Mouse (Mus musculus): ENCODE results near the gene Map4k4. TPM values are rescaled to one million over a fixed set of nuclear protein-coding genes. Genes with fewer than 3 reads are reported as not detected.

Map4k4 gene
- total and polyA plus RNA-seq, 2 experiments from 2014 or later = 34.1 to 189 TPM

GRCm38 (mm10) chr1:39976847-39977744, 76.4 kb downstream of the Map4k4 start:
- Histone ChIP-seq H3K9me3 (ENCODE audit: low read length) (no peaks in the 10 kb centered on the region), H3K27ac (peak overlapping the region; percentile 58), H3K4me3 (ENCODE audit: low read length) (no peak overlapping the region), H3K36me3 (ENCODE audit: insufficient read depth, low read length) (peaks cover 28% of the 10 kb centered on the region; the same call in 1 of the 2 replicates), H3K4me2 (ENCODE audit: low read depth, low read length) (no peak overlapping the region), H3K4me1 (ENCODE audit: insufficient read depth, low read length) (no peaks in the 10 kb centered on the region), H3K9ac (replicated peaks; ENCODE audit: low read length) (no peak overlapping the region), H3K27me3 (ENCODE audit: insufficient read depth, low read length) (no peaks in the 10 kb centered on the region)
- DNase-seq (ENCODE audit: low spot score) = peak; percentile 57
- peak; percentile 62 for TF ChIP-seq CTCF (IDR thresholded peaks at IDR 0.05; ENCODE audit: low read depth)
- peak; percentile 75 for ATAC-seq
- WGBS = 57% methylated on average over 11 of the region's 11 CpGs

DNA sequence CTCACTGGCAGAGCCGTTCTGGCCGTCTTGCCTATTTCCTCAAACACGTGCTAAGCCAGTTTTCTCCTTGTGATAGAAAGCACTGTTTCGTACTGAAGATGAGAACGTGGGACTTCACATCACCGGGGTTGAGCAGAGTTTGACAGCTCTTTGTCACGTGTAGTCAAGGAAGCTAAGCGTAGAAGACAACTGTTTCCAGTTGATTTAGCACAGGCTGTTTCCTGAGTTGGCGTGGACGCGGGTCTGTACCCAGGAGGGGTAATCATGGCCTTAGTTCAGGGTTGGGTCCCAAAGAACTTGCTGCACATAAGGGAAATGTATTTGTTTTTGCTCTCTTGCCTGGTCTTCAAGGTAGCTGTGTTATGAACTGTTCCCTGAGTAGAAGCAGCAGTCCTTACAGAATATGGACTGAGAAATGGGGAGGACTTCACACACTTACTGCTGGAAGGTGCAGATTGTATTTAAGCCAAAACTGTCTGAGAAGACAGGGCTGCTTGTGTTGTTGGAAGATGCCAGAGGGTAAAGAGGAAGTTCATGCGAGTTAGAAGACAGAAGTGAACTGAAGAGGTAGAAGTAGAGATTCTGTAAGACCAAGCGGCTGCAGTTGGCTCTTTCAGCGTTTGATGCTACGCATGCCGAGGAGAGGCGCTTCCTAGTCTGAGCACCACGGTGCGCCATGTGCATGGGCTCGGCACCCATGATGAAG, 78.2 kb downstream of the Map4k4 start:
- DNase-seq (ENCODE audit: low spot score) = no peak
- Histone ChIP-seq H3K4me2 (ENCODE audit: low read depth, low read length) (no peak overlapping the region), H3K9ac (replicated peaks; ENCODE audit: low read length) (no peak overlapping the region), H3K27ac (peak overlapping the region; percentile 26; the same call in 1 of the 2 replicates), H3K27me3 (ENCODE audit: insufficient read depth, low read length) (no peaks in the 10 kb centered on the region), H3K36me3 (ENCODE audit: insufficient read depth, low read length) (peaks cover 34% of the 10 kb centered on the region; the same call in 1 of the 2 replicates), H3K4me1 (ENCODE audit: insufficient read depth, low read length) (no peaks in the 10 kb centered on the region), H3K4me3 (ENCODE audit: low read length) (no peak overlapping the region), H3K9me3 (ENCODE audit: low read length) (no peaks in the 10 kb centered on the region)
- no peak for ATAC-seq
- TF ChIP-seq CTCF (IDR thresholded peaks at IDR 0.05; ENCODE audit: low read depth) = no peak
- WGBS = 70% methylated on average over 20 of the region's 20 CpGs

DNA sequence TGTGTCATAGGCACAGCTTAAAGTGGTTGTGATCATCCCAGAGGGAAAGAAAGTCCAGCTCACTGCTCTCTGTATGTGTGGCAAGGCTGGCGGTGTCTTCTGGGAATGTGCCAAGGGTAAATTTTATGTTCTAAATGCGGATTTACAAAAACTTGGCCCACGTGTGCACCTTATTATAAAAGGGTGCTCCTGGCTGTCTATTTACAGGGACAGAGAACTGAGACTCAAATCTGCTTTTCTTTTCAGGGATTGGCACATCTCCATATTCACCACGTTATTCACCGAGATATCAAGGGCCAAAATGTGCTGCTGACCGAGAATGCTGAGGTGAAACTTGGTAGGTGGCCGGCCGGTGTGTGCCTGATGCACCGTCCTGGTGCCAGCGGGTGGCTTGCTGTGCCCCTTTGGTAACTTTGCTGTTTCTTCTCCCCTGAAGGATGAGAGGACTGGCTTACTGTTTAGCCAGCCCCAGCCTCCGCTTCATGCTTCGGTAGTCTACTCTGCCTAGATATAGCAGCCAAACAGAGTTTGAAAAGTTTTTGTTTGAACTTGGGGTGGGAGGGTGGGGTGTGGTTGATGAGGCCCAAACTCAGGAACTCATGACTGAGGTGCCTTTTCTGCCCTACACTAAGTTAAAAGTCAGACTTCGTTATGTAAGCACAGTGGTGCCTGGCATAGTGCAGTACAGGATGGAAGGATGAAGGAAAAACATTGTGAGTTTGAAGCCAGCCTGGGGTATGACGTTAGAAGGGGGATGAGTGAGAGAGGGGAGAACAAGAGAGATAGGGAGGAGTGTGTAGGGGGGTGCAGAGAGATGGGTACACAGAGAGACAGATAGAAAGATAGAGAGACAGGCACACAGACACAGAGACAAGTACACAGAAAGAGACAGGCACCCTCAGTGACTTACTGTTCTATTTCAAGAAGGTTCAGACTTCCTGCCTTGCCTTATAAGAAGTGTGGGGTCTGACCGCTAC, 79.9 kb downstream of the Map4k4 start:
- Histone ChIP-seq H3K4me3 (ENCODE audit: low read length) (no peak overlapping the region), H3K9ac (replicated peaks; ENCODE audit: low read length) (no peak overlapping the region), H3K36me3 (ENCODE audit: insufficient read depth, low read length) (peaks cover 39% of the 10 kb centered on the region; the same call in 1 of the 2 replicates), H3K9me3 (ENCODE audit: low read length) (no peaks in the 10 kb centered on the region), H3K4me2 (ENCODE audit: low read depth, low read length) (no peak overlapping the region), H3K27ac (no peak overlapping the region), H3K27me3 (ENCODE audit: insufficient read depth, low read length) (no peaks in the 10 kb centered on the region), H3K4me1 (ENCODE audit: insufficient read depth, low read length) (no peaks in the 10 kb centered on the region)
- ATAC-seq = no peak
- no peak for TF ChIP-seq CTCF (IDR thresholded peaks at IDR 0.05; ENCODE audit: low read depth)
- no peak for DNase-seq (ENCODE audit: low spot score)
- WGBS = 61% methylated on average over 15 of the region's 15 CpGs

DNA sequence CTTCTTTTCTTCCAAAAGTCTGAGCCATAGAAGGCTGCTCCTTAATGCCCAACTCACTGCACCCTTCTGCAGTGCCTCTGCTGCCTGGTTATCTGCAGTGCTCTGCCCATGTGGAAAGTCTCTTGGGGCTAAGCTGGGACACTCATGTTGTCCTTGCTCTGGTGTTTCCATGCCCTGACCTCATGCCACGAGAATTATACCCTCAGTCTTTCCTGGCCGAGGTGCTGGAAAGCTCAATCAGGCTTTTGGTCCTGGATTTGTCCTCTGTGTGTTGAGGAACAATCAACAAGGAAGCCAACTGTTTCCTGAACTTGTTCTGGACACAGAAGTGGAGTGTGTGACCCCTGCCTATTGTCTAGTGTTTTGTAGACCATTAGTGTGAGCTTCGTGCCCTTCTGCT, 81.3 kb downstream of the Map4k4 start:
- Histone ChIP-seq H3K4me1 (ENCODE audit: insufficient read depth, low read length) (no peaks in the 10 kb centered on the region), H3K9ac (replicated peaks; ENCODE audit: low read length) (no peak overlapping the region), H3K4me3 (ENCODE audit: low read length) (no peak overlapping the region), H3K27ac (no peak overlapping the region), H3K36me3 (ENCODE audit: insufficient read depth, low read length) (peaks cover 37% of the 10 kb centered on the region), H3K27me3 (ENCODE audit: insufficient read depth, low read length) (no peaks in the 10 kb centered on the region), H3K4me2 (ENCODE audit: low read depth, low read length) (no peak overlapping the region), H3K9me3 (ENCODE audit: low read length) (no peaks in the 10 kb centered on the region)
- 64% methylated on average over 3 of the region's 3 CpGs for WGBS
- no peak for TF ChIP-seq CTCF (IDR thresholded peaks at IDR 0.05; ENCODE audit: low read depth)
- DNase-seq (ENCODE audit: low spot score) = no peak
- no peak for ATAC-seq

GRCm38 (mm10) chr1:39982727-39983487, 82.2 kb downstream of the Map4k4 start:
- H3K4me1 ChIP-seq (ENCODE audit: insufficient read depth, low read length) = no peaks in the 10 kb centered on the region
- no peak overlapping the region for H3K9ac ChIP-seq (replicated peaks; ENCODE audit: low read length)
- H3K36me3 ChIP-seq (ENCODE audit: insufficient read depth, low read length) = peaks cover 38% of the 10 kb centered on the region
- DNase-seq (ENCODE audit: low spot score) (peak; percentile 50), ATAC-seq (0 out of 2 replicates have a peak, but pooled peaks have one; percentile 25)
- WGBS = 57% methylated on average over 13 of the region's 13 CpGs
- no peak overlapping the region for H3K4me2 ChIP-seq (ENCODE audit: low read depth, low read length)
- no peaks in the 10 kb centered on the region for H3K9me3 ChIP-seq (ENCODE audit: low read length)
- peak overlapping the region; percentile 4; the same call in 1 of the 2 replicates for H3K27ac ChIP-seq
- no peaks in the 10 kb centered on the region for H3K27me3 ChIP-seq (ENCODE audit: insufficient read depth, low read length)
- peak; percentile 44 for TF ChIP-seq CTCF (IDR thresholded peaks at IDR 0.05; ENCODE audit: low read depth)
- H3K4me3 ChIP-seq (ENCODE audit: low read length) = no peak overlapping the region
